Mouse (Mus musculus): Measurements from ENCODE around the gene Atxn1l. TPM values are rescaled to one million over a fixed set of nuclear protein-coding genes. Genes with fewer than 3 reads are reported as not detected.

Atxn1l gene
- polyA plus RNA-seq, 1 experiment: 6.3 TPM

DNA sequence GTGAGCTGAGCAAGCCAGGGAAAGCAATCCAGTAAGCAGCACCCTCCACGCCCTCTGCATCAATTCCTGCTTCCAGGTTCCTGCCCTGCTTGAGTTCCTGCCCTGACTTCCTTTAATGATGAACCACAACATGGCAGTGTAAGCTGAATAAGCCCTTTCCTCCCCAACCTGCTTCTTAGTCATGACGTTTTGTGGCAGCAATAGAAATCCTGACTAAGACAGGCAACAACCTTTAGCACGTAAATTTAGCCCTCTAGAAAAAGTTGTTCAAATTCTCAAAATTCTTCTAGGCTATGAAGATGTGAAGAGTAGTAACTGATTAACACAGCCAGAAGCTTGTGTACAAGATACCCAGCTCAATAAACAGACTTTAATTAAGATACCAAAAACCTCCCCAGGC is 56.0 kb downstream of the Atxn1l start:
- peaks cover 24% of the 10 kb centered on the region for H3K4me1 ChIP-seq
- H3K4me3 ChIP-seq (replicated peaks): no peak overlapping the region
- no peaks in the 10 kb centered on the region for H3K27me3 ChIP-seq (replicated peaks)
- H3K36me3 ChIP-seq (replicated peaks; ENCODE audit: low read length): peaks cover 87% of the 10 kb centered on the region
- no peaks in the 10 kb centered on the region for H3K9me3 ChIP-seq
- no peak for TF ChIP-seq FLI1 (IDR thresholded peaks at IDR 0.05; ENCODE audit: low read length)

Other genes with a start within 250 kb of the Atxn1l start
- gene Pmfbp1, start 243.7 kb downstream of the Atxn1l start, polyA plus RNA-seq (2012; ENCODE audit: insufficient read depth, low replicate concordance): not detected in 2 replicates
- gene Dhx38, start 171.9 kb downstream of the Atxn1l start, polyA plus RNA-seq (2012; ENCODE audit: insufficient read depth, low replicate concordance): 18.8 and 29.4 TPM in 2 replicates
- gene Txnl4b, start 171.8 kb downstream of the Atxn1l start, polyA plus RNA-seq (2012; ENCODE audit: insufficient read depth, low replicate concordance): 2.1 and 10.7 TPM in 2 replicates
- 1.6 and 26.3 TPM in 2 replicates for gene Hp, start 158.6 kb downstream of the Atxn1l start, polyA plus RNA-seq (2012; ENCODE audit: insufficient read depth, low replicate concordance)
- gene Dhodh, start 129.1 kb downstream of the Atxn1l start, polyA plus RNA-seq (2012; ENCODE audit: insufficient read depth, low replicate concordance): 26.8 and 45.7 TPM in 2 replicates
- 0.62 and 0.72 TPM in 2 replicates for gene Pkd1l3, start 123.2 kb downstream of the Atxn1l start, polyA plus RNA-seq (2012; ENCODE audit: insufficient read depth, low replicate concordance)
- 11.1 and 15.2 TPM in 2 replicates for gene Ist1, start 44.5 kb downstream of the Atxn1l start, polyA plus RNA-seq (2012; ENCODE audit: insufficient read depth, low replicate concordance)
- 2.4 and 4.7 TPM in 2 replicates for gene Zfp821, start 32.2 kb downstream of the Atxn1l start, polyA plus RNA-seq (2012; ENCODE audit: insufficient read depth, low replicate concordance)
- gene Ap1g1, start 40.8 kb upstream of the Atxn1l start, polyA plus RNA-seq (2012; ENCODE audit: insufficient read depth, low replicate concordance): 2.4 and 6.2 TPM in 2 replicates
- 0.45 TPM in 1 of 2 replicates, not detected in the other for gene Phlpp2, start 130.8 kb upstream of the Atxn1l start, polyA plus RNA-seq (2012; ENCODE audit: insufficient read depth, low replicate concordance)
- gene Marveld3, start 224.5 kb upstream of the Atxn1l start, polyA plus RNA-seq (2012; ENCODE audit: insufficient read depth, low replicate concordance): not detected in 2 replicates

Data from megakaryocyte, embryonic 14.5 days (primary cell).